Comparison of ENCODE assay signal across 8 mouse cellular contexts in genomic region chr8:105471314-105472015, GRCm38 (mm10). TPM values are rescaled to one million over a fixed set of nuclear protein-coding genes. Genes with fewer than 3 reads are reported as not detected.
DNase-seq lines count a peak whose midpoint lies in the region; ATAC-seq and TF ChIP-seq lines count a peak whose summit lies in the region.

TSS of gene Tppp3 (minus strand) at chr8:105471526.

- no peaks in the 10 kb centered on the region for H3K27me3 ChIP-seq in forebrain, postnatal 0 days (ENCODE audit: insufficient read depth, low read length)
- H3K27me3 ChIP-seq in neural tube, embryonic 15.5 days (replicated peaks): peaks cover 5% of the 10 kb centered on the region; the same call in 1 of the 2 replicates

- H3K9me3 ChIP-seq in ES-E14 (ENCODE audit: control insufficient read depth, insufficient read depth, low read depth, low read length): no peaks in the 10 kb centered on the region
- H3K9me3 ChIP-seq in forebrain, postnatal 0 days (ENCODE audit: low read length): no peaks in the 10 kb centered on the region
- H3K9me3 ChIP-seq in neural tube, embryonic 15.5 days (replicated peaks): no peaks in the 10 kb centered on the region

- DNase-seq in ES-E14 (ENCODE audit: low read depth, low spot score): peak; percentile 91
- peak; percentile 89 for DNase-seq in cerebellum, adult 8-10 months
- peak; percentile 84 for DNase-seq in forebrain, postnatal 0 days
- peak; percentile 97 for DNase-seq in heart, postnatal 25 days (ENCODE audit: low spot score)
- peak; percentile 70 to 82 for DNase-seq in layer of hippocampus, adult 18-20 months (ENCODE audit: low spot score in 2 of 2)
- peak; percentile 97 to 99 for DNase-seq in lung, adult 18-20 months
- DNase-seq in testis, postnatal 10 days (ENCODE audit: low spot score): peak; percentile 96

- peak within 1 kb of the TSS; percentile 34 to 49 for H3K4me3 ChIP-seq in ES-E14 (ENCODE audit: insufficient read depth in 1 of 2, low read depth in 1 of 2, low read length in 2 of 2, poor library complexity in 1 of 2, severe bottlenecking in 1 of 2)
- H3K4me3 ChIP-seq in forebrain, postnatal 0 days (ENCODE audit: low read depth, low read length): peak within 1 kb of the TSS; percentile 39
- H3K4me3 ChIP-seq in neural tube, embryonic 15.5 days (replicated peaks): peak within 1 kb of the TSS; percentile 45

- peak within 1 kb of the TSS; percentile 59 for H3K4me2 ChIP-seq in forebrain, postnatal 0 days (ENCODE audit: low read depth)
- peak within 1 kb of the TSS; percentile 68 for H3K4me2 ChIP-seq in neural tube, embryonic 15.5 days

- H3K9ac ChIP-seq in ES-E14 (ENCODE audit: insufficient read depth, low read depth, low read length, poor library complexity, severe bottlenecking): peak within 1 kb of the TSS; percentile 33; the same call in 1 of the 2 replicates
- H3K9ac ChIP-seq in forebrain, postnatal 0 days: peak within 1 kb of the TSS; percentile 44
- H3K9ac ChIP-seq in neural tube, embryonic 15.5 days (replicated peaks): peak within 1 kb of the TSS; percentile 55

- in situ Hi-C loops in ES-E14 (cut with MboI; ENCODE audit: low sequenced_read_pairs in 2 of 2, unreplicated experiment in 2 of 2): no loop called here

- H3K27ac ChIP-seq in ES-E14 (ENCODE audit: insufficient read depth, low read depth, low read length, poor library complexity, severe bottlenecking): no peak within 1 kb of the TSS; the same call in 1 of the 2 replicates
- peak within 1 kb of the TSS; percentile 40 for H3K27ac ChIP-seq in forebrain, postnatal 0 days (ENCODE audit: low read depth, low read length)
- peak within 1 kb of the TSS; percentile 78 for H3K27ac ChIP-seq in neural tube, embryonic 15.5 days (replicated peaks)

- WGBS in forebrain, postnatal 0 days: 8% methylated on average over 25 of the region's 25 CpGs
- WGBS in neural tube, embryonic 15.5 days: 7% methylated on average over 25 of the region's 25 CpGs

- H3K4me1 ChIP-seq in ES-E14 (ENCODE audit: control insufficient read depth in 2 of 2, insufficient read depth in 2 of 2, low read length in 2 of 2, poor library complexity in 1 of 2): peaks cover 10 to 32% of the 10 kb centered on the region in 2 experiments
- H3K4me1 ChIP-seq in forebrain, postnatal 0 days (ENCODE audit: insufficient read depth): peaks cover 26% of the 10 kb centered on the region
- H3K4me1 ChIP-seq in neural tube, embryonic 15.5 days: peaks cover 71% of the 10 kb centered on the region

- TF ChIP-seq CTCF in forebrain, postnatal 0 days (IDR thresholded peaks at IDR 0.05; ENCODE audit: low read depth): peak; percentile 65

- no peaks in the 10 kb centered on the region for H3K36me3 ChIP-seq in ES-E14 (ENCODE audit: control insufficient read depth, insufficient read depth, low read length, poor library complexity, severe bottlenecking)
- peaks cover 10% of the 10 kb centered on the region for H3K36me3 ChIP-seq in forebrain, postnatal 0 days (ENCODE audit: insufficient read depth)
- H3K36me3 ChIP-seq in neural tube, embryonic 15.5 days: peaks cover 4% of the 10 kb centered on the region; the same call in 1 of the 2 replicates

- ATAC-seq in forebrain, postnatal 0 days: peak; percentile 90
- ATAC-seq in neural tube, embryonic 15.5 days (ENCODE audit: low FRiP score): peak; percentile 89

- intact Hi-C loops in heart, postnatal 25 days (cut with DNase I): no loop called here

TF ChIP-seq in ES-E14, 5 proteins besides CTCF, POLR2A, EP300 and RAD21:
- no peak for TF ChIP-seq CHD2 (IDR thresholded peaks at IDR 0.05; ENCODE audit: low read depth, low read length)
- TF ChIP-seq ZNF384 (IDR thresholded peaks at IDR 0.05; ENCODE audit: low read depth, low read length): no peak
- no peak for TF ChIP-seq HCFC1 (IDR thresholded peaks at IDR 0.05; ENCODE audit: borderline replicate concordance, insufficient read depth, low read length)
- TF ChIP-seq MAFK (IDR thresholded peaks at IDR 0.05; ENCODE audit: insufficient read depth, low read depth, low read length): no peak
- TF ChIP-seq ZC3H11A (IDR thresholded peaks at IDR 0.05; ENCODE audit: borderline replicate concordance, low read depth, low read length): no peak

RNA-seq across cellular contexts. Expression of gene Tppp3, which starts in this region (rescaled TPM):
- 16.7 and 17.3 TPM in 2 replicates for total RNA-seq in ES-E14 (2012; rRNA removed)
- total RNA-seq in forebrain, postnatal 0 days (2014; rRNA removed): 66.6 and 80.6 TPM in 2 replicates
- polyA plus RNA-seq in forebrain, postnatal 0 days (2015; fragmentation: Nextera tagmentation; extraction: Ambion mirVana): 74.6 and 106 TPM in 2 replicates
- 10 to 100 TPM; 51.4 TPM for total RNA-seq in heart, postnatal 25 days (2021)
- total RNA-seq in layer of hippocampus, adult 18-20 months (2021): 10 to 100 TPM; 54.8 to 58.5 TPM
- 253 and 288 TPM in 2 replicates for polyA plus RNA-seq in neural tube, embryonic 15.5 days (2015; fragmentation: Nextera tagmentation; extraction: Ambion mirVana)
